Mouse (Mus musculus): Measurements from ENCODE around the gene Ing2.

Gene Ing2

DNA sequence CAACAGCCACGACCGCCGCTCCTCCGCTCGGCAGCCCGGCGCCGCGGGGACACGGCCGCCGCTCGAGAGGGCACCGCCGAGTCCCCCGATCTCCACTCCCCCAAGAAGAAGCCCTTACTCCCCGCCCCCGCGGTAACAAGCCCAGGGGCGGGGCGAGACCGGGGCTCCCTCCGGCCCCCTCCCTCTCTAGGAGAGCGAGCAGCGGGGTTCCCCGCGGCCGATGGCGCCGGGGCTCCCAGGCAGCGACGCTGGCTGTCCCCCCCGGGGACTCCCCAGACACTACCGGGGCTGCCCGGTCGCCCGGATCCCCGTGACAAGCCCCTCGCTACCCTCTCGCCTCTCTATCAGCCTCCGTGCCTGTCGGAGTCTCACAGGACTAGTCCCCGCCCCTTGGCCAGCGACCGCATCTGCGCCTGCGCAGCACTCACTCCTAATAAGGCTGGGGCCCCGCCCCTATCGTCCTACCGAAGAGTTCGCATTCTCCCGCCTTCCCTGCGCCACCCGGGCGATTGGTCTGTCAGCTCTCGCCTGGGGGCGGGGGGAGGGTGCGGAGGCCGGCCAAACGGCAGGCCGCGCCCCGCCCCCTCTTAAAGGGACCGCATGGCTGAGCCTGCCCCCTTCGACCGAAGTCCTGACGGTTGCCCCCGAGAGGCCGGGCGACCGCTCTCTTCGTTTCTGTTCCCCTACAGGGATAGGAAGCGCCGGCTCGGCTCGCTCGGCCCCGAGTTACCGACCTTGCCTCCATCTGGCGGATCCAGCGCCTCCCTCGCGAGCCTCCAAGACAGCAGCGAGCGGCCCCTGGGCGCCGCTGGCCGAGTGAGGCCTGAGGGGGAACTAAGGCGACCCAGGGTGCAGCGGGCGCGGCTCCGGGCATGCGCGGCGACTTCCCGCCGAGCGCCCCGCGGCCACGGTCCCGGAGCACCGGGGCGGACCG, at the start of gene Ing2:
Ing2 (minus strand) TSS at position 780 of the 934 bp plus-strand sequence.
- peak; percentile 100 for DNase-seq (ENCODE audit: low spot score)

DNA sequence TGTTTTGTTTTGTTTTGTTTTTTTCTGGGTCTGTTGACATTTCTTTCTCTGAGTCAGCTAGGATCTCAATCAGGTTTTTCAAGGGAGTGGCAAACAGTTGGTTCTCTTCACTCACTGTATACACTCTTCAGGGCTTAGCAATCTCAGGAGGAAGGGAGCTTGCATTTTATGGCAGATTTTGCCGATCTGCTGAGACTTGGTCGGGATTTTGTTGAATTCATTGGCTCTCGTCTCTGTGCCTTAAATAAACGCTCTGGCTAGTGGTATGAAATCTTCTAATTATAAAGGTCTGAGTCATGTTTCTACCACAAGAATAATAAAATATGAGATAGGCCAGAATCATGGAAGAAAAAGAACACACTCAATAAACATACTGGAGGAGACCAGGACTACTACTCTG, 46.3 kb upstream of the Ing2 start:
- DNase-seq (ENCODE audit: low spot score): no peak

DNA sequence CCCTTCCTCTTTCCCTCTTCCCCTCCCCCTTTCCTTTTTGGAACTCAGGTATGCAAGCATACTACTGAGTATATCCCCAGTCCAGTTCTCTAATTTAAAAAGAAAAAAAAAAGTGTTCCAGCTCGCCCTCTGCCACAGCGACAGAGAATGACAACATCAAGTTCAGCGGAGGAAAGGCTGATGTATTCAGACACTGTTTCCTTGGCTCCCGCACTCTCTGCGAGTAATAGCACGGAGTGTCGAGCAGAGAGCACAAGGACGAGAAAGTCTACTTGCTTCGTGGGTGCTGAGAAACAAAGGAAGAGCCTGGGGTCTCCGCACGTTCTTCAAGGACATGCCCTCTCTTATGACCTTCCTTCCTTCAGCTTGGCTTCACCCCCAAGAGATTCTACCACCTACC, 43.3 kb upstream of the Ing2 start:
- no peak for DNase-seq (ENCODE audit: low spot score)

DNA sequence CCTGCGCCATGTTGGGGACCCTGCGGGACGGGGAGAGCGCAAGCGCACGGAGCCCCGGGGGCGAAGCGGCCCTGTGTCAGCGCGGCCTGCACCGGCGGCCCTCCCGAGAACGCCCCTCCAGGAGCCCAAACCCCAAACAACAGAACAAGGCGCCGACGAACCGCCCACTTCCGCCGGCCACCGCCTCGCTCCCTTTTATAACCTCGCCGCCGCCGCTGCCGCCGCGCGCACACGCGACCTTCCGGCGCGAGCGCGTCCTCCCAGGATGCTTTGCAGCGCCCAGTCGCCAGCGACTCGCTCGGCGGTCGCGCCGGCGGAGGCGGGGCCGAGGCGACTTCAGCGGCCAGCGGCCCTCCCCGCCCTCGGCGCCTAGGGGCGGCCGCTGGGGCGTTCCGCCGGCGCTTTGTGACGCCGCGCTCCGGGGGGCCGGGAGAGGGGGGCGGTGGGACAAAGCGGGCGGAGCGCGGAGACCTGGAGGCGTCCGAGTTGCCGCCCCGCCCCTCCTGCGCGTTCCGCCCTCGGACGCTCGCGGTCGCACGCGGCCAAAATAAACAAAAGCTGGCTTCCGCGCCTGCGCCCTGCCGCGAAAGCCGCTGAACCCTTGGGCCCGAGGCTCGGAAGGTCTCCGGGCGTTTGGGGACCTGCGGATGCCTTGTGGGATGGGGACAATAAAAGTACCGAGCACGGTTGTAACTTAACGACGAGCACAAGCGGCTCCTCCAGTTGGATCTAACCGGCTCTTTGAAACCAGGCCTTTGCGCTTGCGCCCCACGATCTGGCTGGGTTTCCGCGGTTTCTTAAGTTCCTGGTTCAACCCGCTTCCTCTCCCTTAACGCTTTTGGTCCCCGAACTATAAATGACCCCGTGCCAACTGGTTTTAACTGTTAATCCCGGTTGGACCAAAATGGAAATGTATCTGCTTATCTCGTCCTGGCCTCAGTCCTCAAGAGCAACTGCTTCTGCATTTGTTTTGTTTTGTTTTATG, 38.7 kb upstream of the Ing2 start, which contains the start of gene Cdkn2aip:
Cdkn2aip (minus strand) TSS at position 172 of the 985 bp plus-strand sequence.
- DNase-seq (ENCODE audit: low spot score): peak; percentile 70

DNA sequence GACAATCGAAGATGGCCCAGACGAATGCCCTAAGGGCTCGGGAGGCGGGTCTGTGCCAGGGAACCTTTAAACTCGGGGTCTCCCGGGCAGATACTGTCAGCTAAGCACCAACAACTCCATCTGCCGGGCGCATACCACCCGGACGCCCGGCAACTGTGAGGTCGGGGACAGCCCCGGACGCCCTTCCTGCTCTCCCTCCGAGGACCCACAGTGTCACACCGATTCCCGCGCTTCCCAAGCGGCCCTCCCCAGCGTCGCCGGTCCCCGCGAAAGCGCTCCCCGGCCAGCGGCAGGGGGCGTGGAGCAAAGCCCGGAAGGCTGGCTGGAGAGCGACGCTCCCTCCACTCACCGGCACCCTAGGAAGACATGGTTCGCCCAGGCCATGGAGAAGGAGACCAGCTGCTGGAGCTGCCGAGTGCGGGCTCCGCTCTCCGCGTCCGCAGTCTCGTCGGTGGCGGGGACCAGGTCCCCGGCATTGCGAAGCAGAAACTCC, 37.9 kb upstream of the Ing2 start:
- DNase-seq (ENCODE audit: low spot score): no peak

DNA sequence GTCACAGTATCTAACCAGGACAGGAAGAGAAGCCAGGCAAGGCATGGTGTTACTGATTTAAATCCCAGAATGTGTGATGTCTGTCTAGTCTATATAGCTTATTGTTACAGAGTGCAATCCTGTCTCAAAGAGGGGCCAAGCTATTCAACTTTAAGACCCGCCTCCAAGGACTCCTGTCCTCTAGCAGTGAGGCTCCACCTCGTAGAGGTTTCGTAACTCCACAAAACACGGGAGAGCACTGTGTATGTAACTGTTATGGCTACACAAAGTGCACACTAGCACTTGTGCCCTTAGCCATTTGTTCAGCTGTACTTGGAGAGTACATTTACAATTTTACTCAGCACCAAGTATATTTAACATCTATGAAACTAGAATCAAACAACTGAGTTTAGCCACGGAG, 32.8 kb upstream of the Ing2 start:
- no peak for DNase-seq (ENCODE audit: low spot score)

DNA sequence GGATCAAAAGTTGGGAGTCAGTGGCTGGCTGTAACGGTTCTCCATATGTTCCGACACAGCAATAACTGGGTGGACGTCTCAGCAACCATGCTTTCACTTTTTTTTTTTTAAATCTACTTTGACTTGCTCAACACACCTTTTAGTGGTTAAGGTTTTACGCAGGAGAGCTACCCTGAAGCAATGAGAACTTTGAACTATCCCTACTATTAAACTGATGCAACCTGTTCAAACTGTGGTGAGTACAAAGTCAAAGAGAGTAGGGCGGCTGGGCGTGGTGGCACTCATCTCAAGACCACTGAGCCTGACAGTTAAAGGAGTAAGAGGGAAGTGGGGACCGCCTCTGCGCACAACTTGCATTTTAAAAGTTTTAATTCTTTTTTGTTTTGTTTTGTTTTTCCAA, 31.4 kb upstream of the Ing2 start:
- no peak for DNase-seq (ENCODE audit: low spot score)

DNA sequence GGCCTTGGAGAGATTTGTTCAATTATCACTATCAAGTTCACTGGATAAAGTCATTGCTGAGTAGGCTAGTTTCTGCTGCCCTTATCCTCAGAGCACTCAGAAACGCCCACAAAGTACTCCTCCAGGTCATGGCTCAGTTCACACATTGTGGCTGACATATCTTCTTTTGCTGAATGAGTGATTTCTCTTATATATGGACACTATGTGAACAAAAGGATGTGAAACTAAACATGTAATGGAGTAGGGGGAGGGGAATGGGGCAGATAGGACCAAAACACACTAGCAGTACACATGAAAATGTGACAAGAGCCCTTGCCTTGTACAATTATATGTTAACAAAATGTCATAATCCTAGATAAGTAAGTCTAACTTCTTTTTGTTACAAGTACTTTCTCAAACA, 27.0 kb upstream of the Ing2 start:
- DNase-seq (ENCODE audit: low spot score): no peak

DNA sequence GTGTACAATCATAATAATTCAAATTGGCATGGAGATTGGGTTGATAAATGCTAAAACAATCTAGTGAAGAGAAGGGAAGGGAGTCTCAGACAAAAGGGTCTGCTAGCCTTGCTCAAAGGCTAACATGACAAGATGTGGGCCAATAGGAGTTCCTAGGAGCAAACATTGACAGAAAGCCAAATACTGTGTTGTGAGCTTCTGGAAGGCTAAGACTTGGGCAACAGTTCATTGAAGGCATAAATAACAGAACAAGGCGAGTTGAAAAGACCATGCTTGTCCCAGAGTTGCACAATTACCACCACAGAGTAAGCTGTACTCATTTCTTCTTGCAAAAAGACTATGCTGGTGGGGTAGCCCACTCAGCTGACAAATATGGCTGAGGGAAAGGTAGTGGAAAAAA, 22.3 kb upstream of the Ing2 start:
- no peak for DNase-seq (ENCODE audit: low spot score)

DNA sequence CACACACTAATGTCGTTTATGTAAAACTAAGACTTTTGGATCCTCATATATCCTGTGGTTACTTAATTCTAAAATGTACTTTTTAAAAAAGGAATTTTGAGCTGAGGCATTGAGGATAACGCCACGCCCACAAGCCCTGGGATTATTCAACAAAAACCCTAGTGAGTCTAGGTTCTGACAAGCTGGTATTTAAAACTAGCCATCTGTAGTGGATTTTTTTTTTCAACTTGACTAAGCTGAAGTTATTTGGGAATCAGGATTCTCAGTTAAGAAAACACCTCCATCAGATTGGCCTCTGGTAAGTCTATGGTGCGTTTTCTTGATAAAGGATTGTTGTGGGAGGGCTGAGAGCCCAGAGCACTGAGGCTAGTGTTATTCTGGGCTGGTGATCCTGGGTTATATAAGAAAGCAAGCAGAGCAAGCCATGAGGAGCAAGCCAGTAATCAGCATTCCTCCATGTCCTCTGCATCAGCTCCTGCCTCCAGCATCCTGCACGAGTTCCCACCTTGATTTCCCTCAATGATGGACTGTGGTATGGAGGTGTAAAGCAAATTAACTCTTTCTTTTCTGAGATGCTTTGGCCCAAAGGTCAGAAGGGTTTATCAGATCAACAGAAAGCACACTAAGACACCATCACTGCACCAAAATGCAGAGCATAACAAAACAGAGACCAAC, 20.2 kb upstream of the Ing2 start:
- no peak for DNase-seq (ENCODE audit: low spot score)

DNA sequence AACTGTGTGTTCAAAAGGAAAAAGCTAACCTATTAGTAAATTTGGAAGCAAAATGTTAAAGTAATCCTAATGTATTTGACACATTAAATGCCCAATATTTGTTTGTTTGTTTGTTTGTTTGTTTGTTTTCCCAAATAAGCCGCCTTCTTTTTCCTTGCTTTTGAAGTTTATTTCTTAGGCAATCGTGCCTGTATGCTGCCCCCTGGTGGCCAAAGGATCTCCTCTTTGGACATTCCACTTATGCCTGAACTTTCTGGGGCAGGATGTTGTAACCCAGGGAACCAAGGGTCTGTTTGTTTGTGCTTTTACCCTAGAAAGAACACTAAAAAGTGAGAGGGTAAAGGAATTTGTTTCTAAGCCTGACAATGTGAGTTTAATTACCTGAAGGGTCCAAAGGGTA, 17.8 kb upstream of the Ing2 start:
- no peak for DNase-seq (ENCODE audit: low spot score)

DNA sequence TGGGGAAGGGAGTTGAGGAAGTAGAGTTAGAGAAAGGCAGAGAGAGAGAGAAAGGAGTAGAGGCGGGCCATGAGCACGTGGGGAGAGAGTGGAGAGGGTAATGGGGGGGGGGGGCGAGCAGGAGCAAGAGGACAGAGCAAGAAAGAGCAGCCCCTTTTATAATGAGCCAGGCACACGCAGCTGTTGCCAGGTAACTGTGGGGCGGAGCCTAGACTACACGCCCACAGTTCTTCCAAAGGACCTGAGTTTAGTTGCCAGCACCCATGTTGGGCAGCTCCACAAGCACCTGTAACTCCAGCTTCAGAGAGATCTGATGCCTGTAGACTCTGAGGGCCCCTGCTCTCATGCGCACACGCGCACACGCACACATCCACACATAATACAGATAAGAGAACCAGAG, 16.5 kb upstream of the Ing2 start:
- DNase-seq (ENCODE audit: low spot score): no peak

DNA sequence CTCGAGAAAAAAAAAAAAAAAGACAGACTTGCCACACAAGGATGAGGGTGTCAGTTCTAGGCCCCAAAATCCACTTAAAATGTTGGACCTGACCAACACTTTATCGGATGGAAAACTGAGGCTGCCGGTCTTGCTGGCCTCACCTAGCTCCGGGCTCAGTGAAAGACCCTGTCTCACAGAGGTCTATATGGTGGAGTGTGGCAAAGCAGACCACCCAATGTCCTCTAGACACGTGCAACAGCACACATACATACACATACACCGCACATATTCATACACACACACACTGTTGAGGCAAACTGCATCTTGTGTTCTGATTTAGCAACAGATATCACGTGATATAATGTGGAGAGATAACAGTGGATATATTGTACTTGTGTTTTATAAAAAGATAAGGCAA, 15.9 kb upstream of the Ing2 start:
- DNase-seq (ENCODE audit: low spot score): no peak

DNA sequence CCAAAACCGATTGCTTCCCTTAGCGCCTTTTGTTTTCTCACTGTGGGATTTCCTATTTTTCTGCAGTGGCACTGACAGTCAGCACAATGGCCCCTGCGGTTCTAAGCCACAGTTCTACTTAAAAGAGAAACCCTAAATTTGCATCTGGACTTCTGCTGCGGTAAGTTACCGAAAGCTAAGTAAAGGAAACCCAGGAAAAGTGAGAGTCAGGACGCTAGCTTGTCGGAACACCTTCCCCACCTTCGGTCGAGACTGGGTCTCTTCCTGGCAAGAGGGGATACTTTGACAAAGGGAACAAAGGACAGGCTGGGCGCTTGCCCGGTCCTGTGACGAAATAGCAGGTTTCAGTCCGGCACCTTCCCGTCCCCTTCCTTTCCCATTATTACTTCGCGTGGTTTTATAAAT, 15.3 kb upstream of the Ing2 start:
- DNase-seq (ENCODE audit: low spot score): no peak

DNA sequence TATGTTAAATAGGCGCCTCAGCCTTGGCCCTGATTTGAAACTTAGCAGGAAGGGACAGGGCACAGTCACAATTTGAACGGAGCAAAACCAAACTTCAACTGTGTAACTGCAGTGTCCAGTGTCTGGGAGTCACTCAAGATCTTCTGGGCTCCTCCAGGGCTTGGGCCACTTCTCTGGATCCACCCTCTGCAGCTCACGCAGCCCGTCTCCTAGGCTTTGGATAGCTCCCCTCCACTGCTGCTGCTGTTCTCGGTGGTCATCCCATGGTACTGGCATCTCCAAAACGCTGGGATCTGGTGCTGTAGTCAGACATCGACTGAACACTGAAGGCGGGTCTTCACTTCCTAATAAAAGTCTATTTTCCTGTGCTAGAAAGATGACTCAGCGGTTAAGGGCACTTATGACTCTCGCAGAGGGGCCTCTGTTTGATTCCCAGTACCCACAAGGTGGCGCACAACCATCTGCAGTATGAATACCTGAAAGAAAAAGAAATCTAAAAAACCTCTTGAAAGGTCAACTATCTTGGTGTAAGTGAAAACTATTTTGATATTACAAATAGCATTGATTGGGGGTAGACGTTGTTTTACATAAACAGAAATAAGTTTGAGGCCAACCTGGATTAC, 14.5 kb upstream of the Ing2 start:
- DNase-seq (ENCODE audit: low spot score): no peak

DNA sequence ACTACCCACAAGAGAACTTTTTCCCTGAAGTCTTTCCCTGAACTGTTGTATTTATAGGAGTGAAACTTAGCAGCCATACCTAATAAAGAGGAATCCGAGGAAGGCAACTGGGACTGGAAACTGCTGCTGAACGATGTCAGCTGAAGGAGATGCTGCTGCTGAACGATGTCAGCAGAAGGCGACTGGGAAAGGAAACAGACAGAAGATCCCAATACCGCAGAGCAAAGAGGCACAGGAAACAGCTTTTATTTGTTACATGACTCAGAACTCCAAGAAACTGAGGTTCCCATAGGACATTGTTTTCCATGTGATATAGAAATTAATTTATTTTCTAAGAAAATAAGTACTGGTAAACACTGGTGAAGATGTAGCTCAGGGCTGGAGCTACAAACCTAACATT, 9.1 kb upstream of the Ing2 start:
- no peak for DNase-seq (ENCODE audit: low spot score)

DNA sequence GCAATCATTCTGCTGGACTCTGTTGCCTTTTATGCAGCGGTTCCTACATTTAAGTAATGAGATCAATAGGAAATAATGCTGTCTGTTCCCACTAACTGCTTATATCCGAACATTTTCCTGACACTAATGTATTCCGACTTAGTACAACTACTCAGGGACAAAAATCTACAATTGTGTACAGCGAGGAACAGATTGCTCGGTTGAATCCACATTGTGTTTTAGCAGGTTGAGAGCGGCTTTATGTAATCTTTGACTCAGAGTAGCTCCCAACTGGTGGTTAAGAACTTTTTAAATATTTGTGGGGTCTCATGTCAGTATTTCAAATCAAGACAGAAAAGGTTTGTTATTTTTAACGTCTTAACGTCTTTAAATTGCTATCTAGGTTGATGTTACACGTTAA, 8.6 kb upstream of the Ing2 start:
- no peak for DNase-seq (ENCODE audit: low spot score)

DNA sequence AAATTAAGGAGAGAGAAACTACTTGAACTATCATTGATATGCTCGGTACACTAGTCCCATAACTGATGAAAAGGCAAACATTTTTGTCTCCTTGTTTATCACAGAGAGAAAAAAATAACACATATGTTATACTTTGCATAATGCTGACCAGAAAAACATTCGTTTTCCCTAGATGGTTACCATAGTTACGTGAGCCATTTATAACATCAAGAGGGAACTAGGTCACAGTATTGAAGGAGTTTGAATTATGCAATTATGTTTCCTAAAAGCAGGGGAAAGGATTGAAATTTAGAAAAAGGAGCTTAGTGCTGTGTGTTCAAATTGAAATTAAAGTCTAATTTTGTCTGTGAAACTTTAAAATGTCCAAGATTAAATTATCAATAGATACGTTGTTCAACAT, 5.0 kb upstream of the Ing2 start:
- DNase-seq (ENCODE audit: low spot score): no peak

DNA sequence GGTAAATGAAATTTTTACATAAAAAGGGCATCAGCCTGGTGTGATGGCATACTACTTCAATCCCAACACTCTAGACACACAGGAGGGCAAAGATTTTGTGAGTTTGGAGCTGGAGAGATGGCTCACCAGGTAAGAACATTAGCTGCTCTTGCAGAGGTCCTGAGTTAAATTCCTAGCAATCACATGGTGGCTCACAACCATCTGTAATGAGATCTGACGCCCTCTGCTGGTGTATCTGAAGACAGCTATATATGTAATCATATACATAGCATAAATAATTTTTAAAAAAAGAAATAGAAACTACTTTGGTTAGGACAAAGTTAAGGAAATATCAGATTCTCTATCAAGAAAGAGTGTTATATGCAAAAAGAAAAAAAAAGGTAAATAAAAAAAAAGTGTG, 4.2 kb upstream of the Ing2 start:
- no peak for DNase-seq (ENCODE audit: low spot score)

DNA sequence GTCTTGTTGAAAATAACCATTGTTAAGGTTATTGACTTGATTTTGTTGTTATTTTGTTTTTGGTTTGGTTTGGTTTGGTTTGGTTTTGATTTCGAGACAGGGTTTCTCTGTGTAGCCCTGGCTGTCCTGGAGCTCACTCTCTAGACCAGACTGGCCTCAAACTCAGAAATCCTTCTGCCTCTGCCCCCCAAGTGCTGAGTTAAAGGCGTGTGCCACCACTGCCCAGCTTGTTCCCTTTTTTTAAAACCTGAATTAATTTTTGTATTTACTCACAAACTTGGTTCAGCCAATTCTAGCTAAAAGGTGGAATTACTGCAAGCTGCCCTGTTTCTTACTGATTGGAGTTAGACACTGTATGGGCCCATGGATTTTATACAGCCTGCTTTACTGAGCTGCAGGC, 1.3 kb upstream of the Ing2 start:
- DNase-seq (ENCODE audit: low spot score): no peak

DNA sequence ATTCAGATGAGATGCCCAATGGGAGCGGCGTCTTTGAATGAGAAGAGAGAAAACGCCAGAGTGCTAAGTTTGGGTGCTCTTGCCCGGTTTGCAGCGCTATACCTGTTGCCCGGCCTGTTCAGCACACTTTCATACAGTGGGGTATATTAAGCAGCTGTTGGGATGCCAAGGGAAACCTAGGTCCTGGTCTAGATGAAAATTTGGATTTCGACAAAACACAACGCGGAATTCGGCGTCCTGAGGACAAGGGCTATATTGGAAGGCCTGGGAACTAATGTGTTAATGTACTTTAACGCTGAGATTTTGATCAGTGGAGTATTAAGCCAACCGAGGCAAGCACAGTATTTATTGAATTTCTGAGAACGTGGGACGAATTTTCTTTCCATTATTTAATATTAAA, 868 bp upstream of the Ing2 start:
- DNase-seq (ENCODE audit: low spot score): no peak

DNA sequence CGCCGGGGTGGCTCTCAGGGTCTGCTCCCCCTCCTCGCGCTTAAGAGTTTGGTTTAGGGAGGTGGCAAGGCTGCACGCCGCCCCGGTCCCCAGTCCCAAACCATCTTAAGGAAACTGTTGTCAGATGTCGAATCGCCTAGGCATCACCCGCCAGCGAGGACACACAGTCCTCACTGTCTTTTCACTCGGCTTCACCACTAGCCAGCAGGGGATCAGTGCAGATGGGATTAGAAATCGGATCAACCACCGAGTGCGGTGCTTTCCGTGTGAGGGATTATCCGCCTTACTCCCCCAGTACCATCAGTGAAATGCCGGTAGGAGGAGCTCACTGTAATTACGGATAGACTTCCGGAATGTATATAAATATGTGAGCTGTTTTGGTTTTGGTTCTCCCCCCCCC, 430 bp upstream of the Ing2 start:
- DNase-seq (ENCODE audit: low spot score): no peak
